Mouse (Mus musculus) embryo, embryonic 10.5 days (tissue): ENCODE measurements at regions not wholly inside any gene's neighbourhood (a gene's known extent, or its start where the extent isn't known, plus 50 kb on each side); places are given as distances from the start of the nearest gene placed in this dataset.
A peak's percentile ranks its signal among the peaks of the same experiment; 100 is the strongest.

Source experiments
- DNase-seq: peaks from one replicate; pipeline ENCODE4 v3.0.0-alpha.2; 2015; ENCODE audit warnings: low spot score

DNA sequence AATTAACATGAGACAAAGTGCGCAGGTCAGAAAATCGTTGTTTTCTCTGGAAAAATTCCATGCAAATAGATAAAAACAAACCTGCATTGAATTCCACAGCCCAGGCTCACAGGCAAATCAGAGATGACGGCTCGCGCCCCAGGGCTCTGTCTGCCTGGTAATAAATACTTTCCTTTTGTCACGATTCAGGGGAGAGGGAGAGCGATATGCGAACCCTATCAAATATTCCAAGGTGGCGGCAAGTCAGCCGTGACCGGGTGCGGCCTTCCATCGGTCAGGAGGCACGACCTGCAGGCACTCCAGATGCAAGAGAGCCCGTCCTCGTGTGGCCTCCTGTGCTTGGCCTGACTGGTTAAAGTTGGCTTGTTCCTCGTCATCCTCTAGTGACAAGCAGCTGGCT lies 94.5 kb upstream of the Gsc start:
- DNase-seq = no peak

DNA sequence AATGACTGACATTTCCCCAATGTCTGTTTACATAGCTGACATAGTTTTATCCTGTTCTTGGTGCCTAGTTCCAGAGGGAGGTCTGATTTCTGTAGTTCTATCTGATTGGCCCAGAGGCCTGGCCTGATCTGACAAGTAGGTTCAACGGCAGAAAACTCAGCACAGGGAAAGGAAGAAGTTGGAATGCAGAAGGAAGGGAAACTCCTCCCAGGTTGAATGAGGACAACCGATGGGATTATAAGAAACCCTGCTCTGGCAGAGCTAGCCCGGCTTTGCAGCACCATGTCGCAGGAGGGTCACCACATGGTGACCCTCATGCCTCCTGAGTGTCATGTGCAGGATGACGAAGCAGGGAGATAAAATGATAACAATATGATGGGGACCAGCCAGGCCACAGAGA lies 89.8 kb upstream of the Gsc start:
- no peak for DNase-seq

DNA sequence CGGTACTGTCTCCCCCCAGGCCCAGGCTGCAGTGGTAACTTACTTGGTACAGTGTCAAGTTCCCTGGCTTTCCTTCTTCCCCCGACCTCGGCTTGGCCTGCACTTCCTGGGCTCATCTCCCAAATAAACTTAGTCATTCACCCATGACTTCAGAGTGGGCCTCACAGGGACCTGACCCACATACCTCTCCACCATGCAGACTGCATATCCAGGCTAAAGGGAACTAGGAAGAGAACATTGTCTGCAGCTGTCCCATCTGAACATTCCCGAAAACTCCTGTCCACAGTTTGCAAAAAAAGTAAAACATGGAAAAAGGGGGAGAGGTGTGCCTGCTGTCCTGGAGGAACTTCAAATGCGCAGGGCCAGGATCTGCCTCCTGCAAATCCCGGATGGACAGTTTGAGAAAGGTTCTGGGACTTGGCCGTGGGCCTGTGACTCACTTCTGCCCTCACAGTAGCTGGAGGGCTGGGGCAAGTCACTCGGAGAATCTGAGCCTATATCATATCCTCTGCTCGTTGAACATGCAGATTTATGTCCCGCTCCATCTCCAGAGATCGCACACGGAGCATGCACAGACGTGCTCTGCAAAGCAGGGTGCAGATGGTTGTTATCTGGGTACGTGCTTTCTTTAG lies 87.9 kb upstream of the Gsc start:
- DNase-seq = no peak

DNA sequence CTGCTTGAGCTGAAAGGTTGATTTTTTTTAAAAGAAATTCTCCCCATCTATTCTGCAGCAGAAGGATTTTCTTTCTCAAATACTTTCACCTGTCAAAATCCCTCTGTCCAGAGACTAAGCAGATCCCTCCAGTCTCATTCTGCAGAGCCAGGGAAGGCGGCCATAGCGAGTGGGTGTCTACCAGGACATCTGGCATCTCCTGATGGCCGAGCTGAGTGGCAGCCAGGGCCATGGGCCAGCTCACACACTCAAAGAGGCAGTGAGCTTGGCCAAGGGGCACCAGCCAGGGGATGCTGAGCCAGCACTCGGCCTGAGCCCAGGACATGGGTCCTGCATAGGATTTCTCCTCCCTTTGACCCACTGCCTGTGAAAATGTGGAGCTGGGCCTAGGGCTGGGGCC lies 84.6 kb upstream of the Gsc start:
- DNase-seq = no peak

DNA sequence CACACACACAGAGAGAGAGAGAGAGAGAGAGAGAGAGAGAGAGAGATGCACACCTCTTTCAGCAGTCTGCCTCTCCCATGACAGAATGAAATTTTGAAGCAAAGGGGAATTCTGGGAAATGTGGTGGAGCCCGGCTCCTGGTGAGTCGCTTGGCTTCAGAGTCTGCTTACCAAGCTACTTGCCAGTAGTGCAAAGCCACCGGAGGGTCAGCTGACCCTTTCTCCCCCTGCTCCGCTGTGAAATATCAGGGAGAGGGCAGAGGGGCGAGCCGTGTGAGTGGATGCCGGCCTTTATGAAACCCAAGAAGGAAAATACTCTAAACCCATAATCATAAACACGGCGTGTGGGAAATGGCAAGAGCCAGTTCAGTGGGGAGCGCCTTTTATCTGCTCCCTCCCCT lies 84.2 kb upstream of the Gsc start:
- DNase-seq = no peak

DNA sequence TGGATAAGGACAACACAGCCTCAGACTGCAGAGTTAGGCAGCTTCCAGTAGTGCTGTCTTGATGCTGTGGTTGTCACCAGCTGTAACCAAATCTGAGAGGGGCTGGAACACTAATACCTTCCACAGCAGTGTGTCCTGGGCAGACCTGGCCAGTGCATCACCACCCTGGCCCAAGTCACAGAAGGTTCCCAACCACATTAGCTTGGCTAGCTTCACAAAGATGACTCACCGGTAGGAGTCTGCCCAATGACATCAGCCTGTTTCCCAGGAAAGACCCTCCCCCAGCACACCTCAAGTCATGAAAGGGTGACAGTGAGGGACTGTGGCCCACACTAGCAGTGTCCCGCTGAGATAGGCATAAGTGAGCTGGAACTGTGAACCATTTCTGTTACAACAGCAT lies 75.5 kb upstream of the Gsc start:
- DNase-seq = no peak

DNA sequence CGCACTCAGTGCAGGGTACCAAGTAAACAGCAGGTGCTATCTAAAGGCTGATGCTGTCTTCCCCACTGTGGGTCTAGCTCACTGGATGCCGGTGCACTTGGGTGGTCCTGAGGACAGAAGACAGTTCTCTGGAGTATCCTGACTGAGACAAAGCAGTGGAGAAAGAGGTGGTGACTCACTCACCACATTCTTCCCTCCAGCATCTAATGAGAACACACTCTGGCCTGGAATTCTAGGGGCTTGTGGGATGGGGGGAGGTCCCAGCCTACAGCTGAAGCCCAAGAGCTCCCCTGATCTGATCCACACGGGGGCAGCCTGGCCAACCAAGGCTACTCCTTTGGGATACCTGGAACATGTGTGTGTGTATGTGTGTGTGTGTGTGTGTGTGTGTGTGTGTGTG lies 74.4 kb upstream of the Gsc start:
- DNase-seq = no peak

DNA sequence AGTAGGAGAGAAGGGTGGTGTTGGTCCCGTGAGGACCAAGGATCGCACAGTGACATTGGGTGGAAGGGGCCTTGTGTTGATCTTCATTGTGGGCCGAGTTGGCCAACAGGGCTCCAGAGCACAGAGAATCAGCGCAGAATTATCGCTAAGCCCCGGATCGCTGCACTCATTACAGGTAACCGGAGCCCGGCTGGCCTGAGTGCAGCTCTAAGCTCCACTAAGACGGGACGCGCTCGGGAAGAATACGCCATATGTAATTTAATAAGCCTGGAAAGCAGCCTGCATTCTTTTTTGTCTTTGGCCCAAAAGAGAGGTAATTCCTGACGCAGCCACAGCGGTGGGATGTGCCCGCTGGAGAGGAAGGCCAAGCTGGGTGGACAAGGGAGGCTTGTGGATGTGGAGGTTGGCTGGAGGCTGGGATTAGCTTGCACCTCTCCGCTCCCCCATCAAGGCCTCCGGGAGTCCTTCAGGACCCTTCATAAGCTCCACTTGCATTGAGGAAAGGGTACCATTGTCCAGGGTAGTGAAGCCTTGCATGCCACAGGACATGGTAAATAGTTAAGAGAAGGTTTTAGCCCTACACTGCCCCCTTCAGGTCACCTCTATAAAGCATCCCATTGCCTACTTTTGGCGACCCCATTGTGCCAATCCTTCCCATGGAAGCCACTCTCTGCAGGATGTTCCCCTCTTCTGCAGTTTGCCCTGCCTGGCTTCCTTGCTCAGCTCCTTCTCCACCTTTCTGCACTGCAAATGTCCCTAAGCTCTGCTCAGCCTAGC lies 73.1 kb upstream of the Gsc start:
- peak; percentile 48 for DNase-seq

DNA sequence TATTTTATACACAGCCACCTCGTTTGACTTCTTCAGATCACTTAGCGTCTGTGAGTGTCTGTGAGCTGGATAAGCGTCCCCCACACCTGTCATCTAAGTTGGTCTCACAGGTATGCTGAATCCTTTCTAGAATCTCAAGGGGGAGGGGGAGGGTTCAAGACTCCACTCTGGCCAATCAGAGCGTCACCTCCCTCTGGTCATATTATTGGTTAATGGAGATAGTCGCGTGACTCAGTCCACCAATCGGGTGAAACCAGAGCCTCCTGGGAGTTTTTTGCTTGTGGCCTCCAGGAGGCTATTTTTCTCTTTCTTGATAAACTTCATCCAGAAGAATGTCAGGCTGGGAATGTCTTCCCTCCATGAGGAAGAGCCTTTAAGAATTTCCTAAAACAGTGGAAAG lies 66.8 kb upstream of the Gsc start:
- no peak for DNase-seq

DNA sequence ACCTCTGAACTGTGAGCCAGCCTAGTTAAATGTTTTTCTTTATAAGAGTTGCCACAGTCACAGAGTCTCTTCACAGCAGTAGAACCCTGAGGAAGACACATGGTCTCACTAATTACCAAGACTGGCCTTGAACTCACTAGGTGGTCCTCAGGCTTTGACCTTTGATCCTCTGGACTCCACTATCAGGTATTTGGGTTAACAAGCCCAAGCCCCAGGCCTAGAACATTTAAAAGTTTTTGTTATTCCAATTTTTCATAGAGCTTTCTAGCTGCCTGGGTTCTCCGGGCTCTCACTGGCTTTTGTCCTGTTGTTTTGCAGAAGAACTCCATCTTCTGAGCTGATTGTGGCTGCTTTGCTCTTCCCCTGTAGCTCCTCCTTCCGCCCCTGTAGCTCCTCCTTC lies 65.3 kb upstream of the Gsc start:
- no peak for DNase-seq

DNA sequence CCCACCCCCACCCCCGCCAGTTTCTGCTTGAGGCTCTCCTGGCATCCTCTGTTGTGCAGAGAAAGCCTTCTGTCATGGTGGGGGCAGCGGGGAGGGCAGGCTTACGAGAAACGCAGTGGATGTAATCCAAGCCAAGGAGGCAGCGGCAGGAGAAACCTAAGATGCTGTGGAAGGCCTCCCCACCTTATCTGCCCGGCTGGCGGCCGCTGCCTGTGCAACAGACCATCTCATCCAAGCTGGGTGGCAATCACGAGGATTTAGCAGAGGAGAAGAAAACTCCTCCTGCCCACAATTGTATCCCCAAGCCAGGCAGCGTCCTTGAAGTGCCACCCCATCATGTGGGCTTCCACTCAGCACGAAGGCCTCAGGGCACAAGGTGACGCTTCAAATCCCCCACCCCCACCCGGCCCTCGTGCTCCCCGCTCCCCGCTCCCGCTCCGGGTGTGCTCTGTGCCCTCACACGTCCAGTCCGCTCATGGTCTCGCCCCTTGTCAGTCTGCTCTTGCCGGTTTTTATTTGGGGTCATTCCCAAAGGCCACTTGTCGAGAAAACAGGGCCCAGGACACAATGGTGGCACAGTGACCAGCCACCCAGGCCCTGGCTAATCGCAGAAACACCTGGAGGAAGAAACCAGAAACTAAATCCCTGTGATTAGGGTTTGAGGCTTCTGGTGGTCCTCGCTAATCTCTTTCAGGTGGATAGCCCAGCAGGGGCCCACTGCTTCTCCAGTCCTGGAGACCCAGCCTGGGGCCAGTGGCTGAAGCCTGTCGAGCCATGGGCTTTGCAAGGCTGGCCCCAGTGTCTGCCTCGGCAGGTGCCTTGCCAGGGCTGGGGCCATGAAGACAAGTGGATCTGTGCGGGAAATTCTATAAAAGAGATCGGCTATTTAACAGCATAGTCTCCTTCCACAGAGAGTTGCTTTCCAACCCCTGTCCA lies 58.6 kb upstream of the Gsc start:
- peak; percentile 19 for DNase-seq

DNA sequence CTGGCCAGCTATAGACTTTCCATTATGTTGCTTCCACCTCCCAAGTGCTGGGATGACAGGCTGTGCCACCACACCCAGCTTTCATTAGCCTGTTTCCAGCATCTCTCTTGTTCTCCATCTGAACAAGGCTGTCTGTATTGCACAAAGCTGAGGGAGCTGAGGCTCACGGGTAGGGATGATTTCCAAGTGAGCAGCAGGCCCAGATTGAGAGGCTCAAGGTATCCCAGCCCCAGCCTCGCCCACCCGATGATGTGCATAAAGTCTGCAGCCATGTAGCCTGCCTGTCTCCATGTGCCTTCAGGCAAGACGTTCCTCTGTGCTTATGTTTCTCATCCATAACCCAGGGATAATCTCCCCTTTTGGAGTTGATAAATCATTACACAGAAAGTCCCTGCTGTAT lies 57.5 kb upstream of the Gsc start:
- no peak for DNase-seq
